Mouse (Mus musculus) stomach, embryonic 14.5 days (tissue): ENCODE measurements at regions not wholly inside any gene's neighbourhood (a gene's known extent, or its start where the extent isn't known, plus 50 kb on each side); places are given as distances from the start of the nearest gene placed in this dataset.

Experiments
- ATAC-seq: fragments of 200-750 bp; cut with Nextera tagmentation; 2 replicates; pipeline ENCODE4 v1.8.0; 2017; ENCODE audit warnings: low read depth, moderate TSS enrichment; ENCODE audit not compliant: insufficient number of reproducible peaks, insufficient read depth, low FRiP score
- H3K27ac ChIP-seq: fragments of 300-500 bp; sonication (generic); 2 replicates; pipeline ENCODE4 v1.5.1; 2014; ENCODE audit warnings: mild to moderate bottlenecking, low read length, moderate library complexity, mixed read lengths
- H3K27me3 ChIP-seq: fragments of 300-500 bp; sonication (generic); 2 replicates; pipeline ENCODE4 v1.6.1; 2014; ENCODE audit warnings: low read length, control low read depth, mixed read lengths; ENCODE audit not compliant: control insufficient read depth, insufficient read depth
- H3K36me3 ChIP-seq: fragments of 300-500 bp; sonication (generic); 2 replicates; pipeline ENCODE4 v1.6.1; 2014; ENCODE audit warnings: mild to moderate bottlenecking, control low read depth, low read length, moderate library complexity, mixed read lengths; ENCODE audit not compliant: control insufficient read depth, insufficient read depth
- H3K4me1 ChIP-seq: fragments of 300-500 bp; sonication (generic); 2 replicates; pipeline ENCODE4 v1.6.1; 2014; ENCODE audit warnings: low read length, control low read depth, mixed read lengths; ENCODE audit not compliant: control insufficient read depth, insufficient read depth
- H3K4me2 ChIP-seq: fragments of 300-500 bp; sonication (generic); replicated peaks from 2 replicates; pipeline ENCODE4 v1.6.1; 2014; ENCODE audit warnings: low read depth, low read length, control low read depth
- H3K4me3 ChIP-seq: fragments of 300-500 bp; sonication (generic); 2 replicates; pipeline ENCODE4 v1.5.1; 2014; ENCODE audit warnings: low read depth, low read length, control low read depth
- H3K9ac ChIP-seq: fragments of 300-500 bp; sonication (generic); replicated peaks from 2 replicates; pipeline ENCODE4 v1.6.1; 2014; ENCODE audit warnings: low read depth, mild to moderate bottlenecking, control low read depth, low read length, moderate library complexity, mixed read lengths
- H3K9me3 ChIP-seq: fragments of 300-500 bp; sonication (generic); 2 replicates; pipeline ENCODE4 v1.6.1; 2016; ENCODE audit warnings: low read depth, low read length, control low read depth; ENCODE audit not compliant: control insufficient read depth
- WGBS: fragments of 180-500 bp; shearing (Covaris S2); extraction: QIAGEN DNeasy Blood & Tissue Kit; methylation state at CpG from one replicate; pipeline ENCODE4 v1.1.7; 2014; 5-methylcytosine and 5-hydroxymethylcytosine counted together

DNA sequence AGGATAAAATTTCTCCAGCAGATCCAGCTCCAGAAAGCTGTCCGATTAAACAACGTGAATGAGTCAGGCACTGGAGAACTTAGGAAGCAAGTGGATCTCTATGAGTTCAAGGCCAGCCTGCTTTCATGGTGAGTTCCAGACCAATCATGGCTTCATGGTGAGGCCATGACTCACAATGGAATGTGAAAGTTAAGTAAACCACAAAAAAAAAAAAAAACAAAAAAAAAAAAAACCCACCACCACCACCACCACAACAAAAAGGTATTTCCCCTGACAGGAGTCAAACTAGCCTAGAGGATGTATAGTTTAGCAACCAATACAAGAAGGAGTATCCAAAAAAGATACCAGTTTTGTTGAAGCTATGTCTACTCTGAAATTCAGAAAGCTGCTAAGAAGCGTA lies 188.5 kb upstream of the Adgrl2 start:
- H3K27ac ChIP-seq = no peak overlapping the region
- H3K36me3 ChIP-seq = no peaks in the 10 kb centered on the region
- H3K4me3 ChIP-seq = no peak overlapping the region
- no peak overlapping the region for H3K4me2 ChIP-seq
- H3K4me1 ChIP-seq = 0 out of 2 replicates have a peak, but pooled peaks cover 5% of the 10 kb centered on the region
- no peaks in the 10 kb centered on the region for H3K27me3 ChIP-seq
- H3K9ac ChIP-seq = no peak overlapping the region
- H3K9me3 ChIP-seq = no peaks in the 10 kb centered on the region
- no peak for ATAC-seq
- 92% methylated on average over 3 of the region's 3 CpGs for WGBS

DNA sequence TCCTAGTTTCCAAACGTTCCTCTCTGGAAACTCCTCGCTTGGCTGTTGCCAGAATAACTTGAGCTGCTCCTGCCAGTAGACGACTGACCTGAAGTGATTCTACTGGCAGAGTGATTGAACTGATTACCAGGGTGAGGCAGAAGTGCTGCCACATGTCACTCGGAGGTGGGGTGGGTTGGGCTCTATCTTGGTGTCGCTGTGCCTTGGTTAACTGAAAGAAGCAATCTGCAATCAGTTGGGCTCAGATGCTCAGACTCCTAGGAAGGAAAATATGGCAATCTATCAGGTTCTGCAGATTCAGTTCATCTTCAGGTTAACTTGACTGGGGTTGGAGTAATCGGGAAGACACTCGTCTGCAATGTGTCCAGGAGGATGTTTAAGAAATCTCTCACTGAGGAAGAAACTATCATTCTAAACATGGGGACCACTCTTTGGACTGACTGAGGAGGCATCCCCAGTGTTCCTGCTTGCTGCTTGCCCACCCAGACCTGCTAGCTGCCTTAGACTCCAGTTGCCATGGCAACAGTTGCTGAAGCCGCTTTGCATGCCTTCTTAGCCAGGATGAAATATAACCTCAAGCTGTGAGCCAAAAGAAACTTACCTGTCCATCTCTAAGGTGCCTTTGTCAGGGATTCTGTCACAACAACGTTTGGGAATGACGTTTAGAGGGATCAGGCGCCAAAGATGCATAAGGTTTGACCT lies 184.5 kb upstream of the Adgrl2 start:
- ATAC-seq = no peak
- 0 out of 2 replicates have a peak, but pooled peaks cover 5% of the 10 kb centered on the region for H3K4me1 ChIP-seq
- no peak overlapping the region for H3K9ac ChIP-seq
- H3K27ac ChIP-seq = no peak overlapping the region
- no peaks in the 10 kb centered on the region for H3K9me3 ChIP-seq
- no peak overlapping the region for H3K4me3 ChIP-seq
- 61% methylated on average over 11 of the region's 11 CpGs for WGBS
- H3K27me3 ChIP-seq = no peaks in the 10 kb centered on the region
- H3K36me3 ChIP-seq = no peaks in the 10 kb centered on the region
- no peak overlapping the region for H3K4me2 ChIP-seq

DNA sequence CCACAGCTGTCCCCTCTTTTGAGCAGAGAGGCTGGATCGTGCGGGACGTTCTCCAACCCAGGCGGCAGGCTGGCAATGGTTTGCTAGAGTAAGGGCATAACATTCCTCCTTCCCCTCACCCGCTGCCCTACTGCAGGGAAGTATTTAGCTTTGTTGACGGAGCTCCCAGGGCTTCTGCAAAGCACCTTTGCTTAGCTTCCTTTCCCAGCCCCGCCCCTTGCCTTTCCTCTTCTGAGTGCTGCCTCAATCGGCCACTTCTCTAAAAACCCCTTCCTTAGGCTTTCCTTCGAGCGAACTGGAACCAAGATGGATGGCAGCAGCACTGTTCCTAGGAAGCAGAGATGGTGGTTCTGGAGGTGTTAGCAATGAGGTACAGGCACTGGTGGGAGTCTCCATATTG lies 183.2 kb upstream of the Adgrl2 start:
- H3K4me1 ChIP-seq = no peaks in the 10 kb centered on the region
- no peaks in the 10 kb centered on the region for H3K9me3 ChIP-seq
- no peak overlapping the region; the same call in 1 of the 2 replicates for H3K4me2 ChIP-seq
- H3K36me3 ChIP-seq = no peaks in the 10 kb centered on the region
- ATAC-seq = no peak
- WGBS = 27% methylated on average over 10 of the region's 10 CpGs
- no peaks in the 10 kb centered on the region for H3K27me3 ChIP-seq
- no peak overlapping the region for H3K4me3 ChIP-seq
- H3K27ac ChIP-seq = no peak overlapping the region
- no peak overlapping the region for H3K9ac ChIP-seq

DNA sequence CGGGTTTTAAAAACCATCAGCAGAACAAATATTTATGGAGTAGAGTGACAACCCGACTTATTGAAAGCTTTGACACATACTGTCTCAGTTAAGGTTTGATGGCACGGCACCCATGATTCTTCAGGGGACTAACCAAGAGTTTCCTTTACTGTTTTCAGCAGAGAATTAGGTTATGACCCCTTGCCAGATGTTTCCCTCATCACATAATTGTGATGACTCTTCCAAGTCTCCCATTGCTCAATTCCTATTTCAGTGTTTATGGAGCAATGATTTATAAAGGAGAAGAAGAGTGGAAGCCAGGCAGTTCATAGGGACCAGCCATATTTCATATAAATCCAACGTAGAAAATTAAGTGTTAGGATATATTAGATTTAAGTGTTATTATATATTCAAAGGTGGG lies 181.4 kb upstream of the Adgrl2 start:
- Histone ChIP-seq H3K36me3 (no peaks in the 10 kb centered on the region), H3K27ac (no peak overlapping the region), H3K4me1 (no peaks in the 10 kb centered on the region), H3K4me2 (no peak overlapping the region), H3K9ac (no peak overlapping the region), H3K4me3 (no peak overlapping the region), H3K27me3 (no peaks in the 10 kb centered on the region), H3K9me3 (no peaks in the 10 kb centered on the region)
- no peak for ATAC-seq
- 46% methylated on average over 4 of the region's 4 CpGs for WGBS

GRCm38 (mm10) chr3:149170191-149170590 lies 179.8 kb upstream of the Adgrl2 start:
- 84% methylated on average over 7 of the region's 7 CpGs for WGBS
- H3K4me1 ChIP-seq = no peaks in the 10 kb centered on the region
- no peaks in the 10 kb centered on the region for H3K9me3 ChIP-seq
- ATAC-seq = no peak
- no peak overlapping the region for H3K4me2 ChIP-seq
- H3K27me3 ChIP-seq = no peaks in the 10 kb centered on the region
- H3K27ac ChIP-seq = no peak overlapping the region
- no peak overlapping the region for H3K4me3 ChIP-seq
- H3K9ac ChIP-seq = no peak overlapping the region
- no peaks in the 10 kb centered on the region for H3K36me3 ChIP-seq

DNA sequence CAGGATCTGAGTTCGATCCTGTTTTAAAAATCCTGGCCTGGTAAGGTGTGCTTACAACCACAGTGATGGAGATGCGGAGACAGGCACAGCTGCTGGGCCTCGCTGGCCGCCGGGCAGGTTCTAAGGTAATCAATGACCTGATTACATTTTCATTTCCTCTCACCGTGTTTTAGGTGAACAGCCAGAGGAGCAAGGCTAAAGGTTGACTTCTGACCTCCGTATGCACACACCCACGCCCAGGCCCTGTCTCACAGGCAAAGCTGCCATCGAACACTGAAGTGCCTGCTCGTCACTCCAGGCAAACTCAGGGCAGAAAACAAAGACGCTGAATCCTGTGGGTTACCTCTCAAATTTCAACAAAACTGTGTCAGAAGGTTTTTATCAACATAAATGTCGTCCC lies 179.1 kb upstream of the Adgrl2 start:
- no peaks in the 10 kb centered on the region for H3K36me3 ChIP-seq
- no peak overlapping the region for H3K4me2 ChIP-seq
- H3K9ac ChIP-seq = no peak overlapping the region
- no peak for ATAC-seq
- no peaks in the 10 kb centered on the region for H3K27me3 ChIP-seq
- no peaks in the 10 kb centered on the region for H3K4me1 ChIP-seq
- no peak overlapping the region for H3K27ac ChIP-seq
- H3K9me3 ChIP-seq = no peaks in the 10 kb centered on the region
- whole genome bisulfite sequencing = 57% methylated on average over 12 of the region's 12 CpGs
- H3K4me3 ChIP-seq = no peak overlapping the region

DNA sequence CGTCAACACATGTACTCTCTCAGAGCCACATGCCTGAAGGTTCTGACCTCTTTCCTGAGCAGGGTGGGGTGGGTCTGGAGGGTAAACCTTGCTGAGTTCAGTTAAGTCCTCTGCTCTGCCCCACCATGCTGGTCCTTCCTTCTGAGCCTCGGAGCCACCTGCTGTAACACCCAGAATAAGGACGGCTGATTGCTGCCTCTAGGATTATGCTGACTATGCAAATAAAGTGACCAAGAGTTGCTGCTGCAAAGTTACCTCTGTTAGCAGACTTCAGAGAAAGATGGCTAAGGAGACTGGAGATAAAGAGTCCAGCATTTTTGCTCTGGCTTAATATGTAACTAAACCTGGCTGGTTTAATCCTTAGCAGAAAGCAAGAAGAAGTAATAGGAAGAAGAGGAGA lies 177.6 kb upstream of the Adgrl2 start:
- Histone ChIP-seq H3K9me3 (no peaks in the 10 kb centered on the region), H3K36me3 (no peaks in the 10 kb centered on the region), H3K4me2 (no peak overlapping the region), H3K27me3 (no peaks in the 10 kb centered on the region), H3K27ac (no peak overlapping the region), H3K9ac (no peak overlapping the region), H3K4me1 (no peaks in the 10 kb centered on the region), H3K4me3 (no peak overlapping the region)
- ATAC-seq = no peak
- 60% methylated on average over 3 of the region's 3 CpGs for WGBS

- Histone ChIP-seq H3K9ac (no peak overlapping the region), H3K4me3 (no peak overlapping the region), H3K4me2 (no peak overlapping the region), H3K27me3 (no peaks in the 10 kb centered on the region), H3K36me3 (no peaks in the 10 kb centered on the region), H3K4me1 (no peaks in the 10 kb centered on the region), H3K27ac (no peak overlapping the region), H3K9me3 (no peaks in the 10 kb centered on the region)
- WGBS = 55% methylated on average over 4 of the region's 4 CpGs
- ATAC-seq = no peak
Observed at GRCm38 (mm10) chr3:149164804-149165203, 174.4 kb upstream of the Adgrl2 start.

DNA sequence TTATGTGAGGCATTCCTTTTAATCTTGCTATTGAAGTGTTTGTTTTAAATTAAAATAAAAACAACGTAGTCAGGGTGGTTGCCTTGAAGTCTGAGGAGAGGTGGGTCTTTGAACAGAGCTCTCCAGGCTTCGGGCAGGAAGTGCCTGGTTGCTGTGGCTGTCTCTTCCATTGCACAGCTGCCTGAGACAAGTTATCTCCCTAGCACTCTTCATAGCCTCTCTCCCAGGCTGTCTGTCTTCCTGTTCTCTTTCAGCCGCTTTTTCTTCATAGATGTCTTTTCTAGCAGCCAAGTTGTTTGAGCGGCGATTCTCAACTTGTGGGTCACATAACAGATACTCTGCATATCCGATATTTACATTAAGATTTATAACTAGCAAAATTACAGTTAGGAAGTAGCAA lies 173.2 kb upstream of the Adgrl2 start:
- WGBS = 53% methylated on average over 6 of the region's 6 CpGs
- no peaks in the 10 kb centered on the region for H3K36me3 ChIP-seq
- no peak overlapping the region for H3K4me3 ChIP-seq
- H3K4me1 ChIP-seq = no peaks in the 10 kb centered on the region
- H3K27me3 ChIP-seq = no peaks in the 10 kb centered on the region
- H3K27ac ChIP-seq = no peak overlapping the region
- no peak for ATAC-seq
- H3K9me3 ChIP-seq = no peaks in the 10 kb centered on the region
- no peak overlapping the region for H3K4me2 ChIP-seq
- H3K9ac ChIP-seq = no peak overlapping the region
